Mouse (Mus musculus): ENCODE measurements around the gene Olfr624. TPM values are rescaled to one million over a fixed set of nuclear protein-coding genes. Genes with fewer than 3 reads are reported as not detected.
"Not testable (repeated sequence)": the region's sequence is repeated elsewhere in the genome, so short reads cannot be mapped to it uniquely, and the experiment has no call there.

The Olfr624 gene
- total RNA-seq (2021): under 1 TPM in 1 of 2 experiments, not detected in 1; 0.06 TPM
- long read RNA-seq, experiment 1: 0 reads
- long read RNA-seq, experiment 2: 0 reads

GRCm38 (mm10) chr7:103671091-103671490, at the start of gene Olfr624:
Olfr624 (minus strand) TSS chr7:103671191.
- no peak for DNase-seq (ENCODE audit: low spot score in 2 of 2)

- DNase-seq (ENCODE audit: low spot score in 2 of 2): not testable (repeated sequence)
Observed at GRCm38 (mm10) chr7:103716398-103716797, 45.4 kb upstream of the Olfr624 start.

- DNase-seq (ENCODE audit: low spot score in 2 of 2): no peak
Observed at GRCm38 (mm10) chr7:103714371-103714770, 43.4 kb upstream of the Olfr624 start, which contains the start of gene Olfr243. Olfr243 (plus strand) TSS chr7:103714671.

- DNase-seq (ENCODE audit: low spot score in 2 of 2): no peak
Observed at GRCm38 (mm10) chr7:103712024-103712423, 41.0 kb upstream of the Olfr624 start.

GRCm38 (mm10) chr7:103699469-103699868, 28.5 kb upstream of the Olfr624 start:
- no peak for DNase-seq (ENCODE audit: low spot score in 2 of 2)

GRCm38 (mm10) chr7:103682420-103682819, 11.4 kb upstream of the Olfr624 start, which contains the start of gene Olfr625-ps1:
Olfr625-ps1 (plus strand) TSS chr7:103682720.
- DNase-seq (ENCODE audit: low spot score in 2 of 2): no peak

GRCm38 (mm10) chr7:103663598-103663997, 7.4 kb downstream of the Olfr624 start, which contains the start of gene Olfr623:
Olfr623 (minus strand) TSS chr7:103663698.
- DNase-seq (ENCODE audit: low spot score in 2 of 2): no peak

- no peak for DNase-seq (ENCODE audit: low spot score in 2 of 2)
Observed at GRCm38 (mm10) chr7:103644070-103644469, 26.9 kb downstream of the Olfr624 start.

GRCm38 (mm10) chr7:103642602-103643001, 28.4 kb downstream of the Olfr624 start, which contains the start of gene Olfr622:
Olfr622 (minus strand) TSS chr7:103642702.
- DNase-seq (ENCODE audit: low spot score in 2 of 2): no peak

GRCm38 (mm10) chr7:103636795-103637194, 34.2 kb downstream of the Olfr624 start:
- no peak for DNase-seq (ENCODE audit: low spot score in 2 of 2)

Other genes with a start within 250 kb of the Olfr624 start
- not detected for gene Olfr605, start 225.8 kb downstream of the Olfr624 start, total RNA-seq (2021)
- gene Olfr606, start 222.1 kb downstream of the Olfr624 start, total RNA-seq (2021): not detected
- gene Olfr607, start 207.0 kb downstream of the Olfr624 start, total RNA-seq (2021): not detected
- gene Olfr608, start 201.3 kb downstream of the Olfr624 start, total RNA-seq (2021): not detected
- gene Olfr609, start 173.1 kb downstream of the Olfr624 start, total RNA-seq (2021): not detected
- gene Olfr610, start 159.1 kb downstream of the Olfr624 start, total RNA-seq (2021): not detected
- not detected for gene Olfr611, start 150.3 kb downstream of the Olfr624 start, total RNA-seq (2021)
- not detected for gene Olfr612, start 128.5 kb downstream of the Olfr624 start, total RNA-seq (2021)
- not detected for gene Olfr613, start 123.1 kb downstream of the Olfr624 start, total RNA-seq (2021)
- gene Olfr615, start 115.1 kb downstream of the Olfr624 start, total RNA-seq (2021): not detected
- not detected for gene Olfr616, start 102.0 kb downstream of the Olfr624 start, total RNA-seq (2021)
- gene Olfr617, start 98.1 kb downstream of the Olfr624 start, total RNA-seq (2021): not detected
- gene Olfr618, start 81.1 kb downstream of the Olfr624 start, total RNA-seq (2021): not detected
- gene Olfr619, start 70.6 kb downstream of the Olfr624 start, total RNA-seq (2021): not detected
- not detected for gene Olfr620, start 58.7 kb downstream of the Olfr624 start, total RNA-seq (2021)
- not detected for gene Olfr622, start 28.5 kb downstream of the Olfr624 start, total RNA-seq (2021)
- not detected for gene Olfr623, start 7.5 kb downstream of the Olfr624 start, total RNA-seq (2021)
- not detected for gene Olfr625-ps1, start 11.5 kb upstream of the Olfr624 start, total RNA-seq (2021)
- gene Olfr243, start 43.5 kb upstream of the Olfr624 start, total RNA-seq (2021): not detected
- gene Olfr628, start 59.2 kb upstream of the Olfr624 start, total RNA-seq (2021): not detected
- gene Olfr629, start 73.8 kb upstream of the Olfr624 start, total RNA-seq (2021): not detected
- gene Olfr630, start 86.1 kb upstream of the Olfr624 start, total RNA-seq (2021): not detected
- not detected for gene Olfr69, start 100.4 kb upstream of the Olfr624 start, total RNA-seq (2021)
- gene Olfr68, start 108.5 kb upstream of the Olfr624 start, total RNA-seq (2021): not detected
- gene Olfr67, start 120.6 kb upstream of the Olfr624 start, total RNA-seq (2021): not detected
- gene Hbb-bt, start 142.8 kb upstream of the Olfr624 start, total RNA-seq (2021): 100 to 1,000 TPM; 618 to 940 TPM
- 1,000 to 10,000 TPM; 4,172 to 4,820 TPM for gene Hbb-bs, start 156.9 kb upstream of the Olfr624 start, total RNA-seq (2021)
- not detected for gene Hbb-bh2, start 169.3 kb upstream of the Olfr624 start, total RNA-seq (2021)
- gene Hbb-bh1, start 172.0 kb upstream of the Olfr624 start, total RNA-seq (2021): not detected
- gene Hbb-y, start 182.0 kb upstream of the Olfr624 start, total RNA-seq (2021): not detected
- gene Olfr66, start 215.1 kb upstream of the Olfr624 start, total RNA-seq (2021): not detected
- not detected for gene Olfr64, start 223.3 kb upstream of the Olfr624 start, total RNA-seq (2021)
- not detected for gene Olfr65, start 232.3 kb upstream of the Olfr624 start, total RNA-seq (2021)

Measured in adrenal gland, postnatal 4 days (tissue).